Mouse (Mus musculus) C2C12 (cell line): ENCODE measurements around the gene Auh. TPM values are rescaled to one million over a fixed set of nuclear protein-coding genes. Genes with fewer than 3 reads are reported as not detected.

Source experiments
- H3K27me3 ChIP-seq: one replicate; pipeline ENCODE4 v1.6.1; 2011; ENCODE audit not compliant: control insufficient read depth, insufficient read depth, insufficient read length
- H3K36me3 ChIP-seq: one replicate; pipeline ENCODE4 v1.6.1; 2011; ENCODE audit not compliant: control insufficient read depth, insufficient read depth
- H3K4me3 ChIP-seq: one replicate; pipeline ENCODE4 v1.5.1; 2011; ENCODE audit warnings: mild to moderate bottlenecking, control low read depth; ENCODE audit not compliant: poor library complexity, insufficient read depth, severe bottlenecking
- H3K79me2 ChIP-seq: one replicate; pipeline ENCODE4 v1.6.1; 2011; ENCODE audit not compliant: control insufficient read depth, insufficient read depth
- H3K79me3 ChIP-seq: one replicate; pipeline ENCODE4 v1.6.1; 2011; ENCODE audit warnings: low read depth, control low read depth
- H3ac ChIP-seq: one replicate; pipeline ENCODE3; 2011; ENCODE audit warnings: low read depth; ENCODE audit not compliant: control insufficient read depth, insufficient read length
- CEBPB ChIP-seq: IDR thresholded peaks from one replicate; pipeline ENCODE4 v1.6.1; 2011; ENCODE audit warnings: low read depth, mild to moderate bottlenecking, control low read depth, moderate library complexity
- CTCF ChIP-seq: IDR thresholded peaks from one replicate; pipeline ENCODE4 v1.5.1; 2011; ENCODE audit not compliant: control insufficient read depth, insufficient read depth, insufficient read length
- FOSL1 ChIP-seq: IDR thresholded peaks from one replicate; pipeline ENCODE4 v1.8.0; 2011; ENCODE audit warnings: mild to moderate bottlenecking, low read length; ENCODE audit not compliant: poor library complexity, insufficient read depth, severe bottlenecking
- MAX ChIP-seq: IDR thresholded peaks from one replicate; pipeline ENCODE4 v1.6.1; 2011; ENCODE audit warnings: mild to moderate bottlenecking, control low read depth
- MYOD1 ChIP-seq: IDR thresholded peaks from one replicate; pipeline ENCODE4 v1.6.1; 2011; ENCODE audit warnings: low read depth; ENCODE audit not compliant: control insufficient read depth, insufficient read length
- MYOG ChIP-seq: IDR thresholded peaks from one replicate; pipeline ENCODE4 v1.6.1; 2011; ENCODE audit not compliant: control insufficient read depth, insufficient read length; ENCODE audit errors: extremely low read depth
- USF1 ChIP-seq: IDR thresholded peaks from one replicate; pipeline ENCODE4 v1.6.1; 2011; ENCODE audit warnings: low read depth, mild to moderate bottlenecking, control low read depth, moderate library complexity
- polyA plus RNA-seq: library from polyadenylated mRNA; unstranded; fragments of >200 nt; fragmentation: generic; extraction: Trizol; gene quantifications from one replicate; pipeline ENCODE4 v1.2.1, GENCODE M21; 2012; ENCODE audit warnings: missing spikeins

Gene Auh
- polyA plus RNA-seq, 1 experiment = 14.0 TPM

DNA sequence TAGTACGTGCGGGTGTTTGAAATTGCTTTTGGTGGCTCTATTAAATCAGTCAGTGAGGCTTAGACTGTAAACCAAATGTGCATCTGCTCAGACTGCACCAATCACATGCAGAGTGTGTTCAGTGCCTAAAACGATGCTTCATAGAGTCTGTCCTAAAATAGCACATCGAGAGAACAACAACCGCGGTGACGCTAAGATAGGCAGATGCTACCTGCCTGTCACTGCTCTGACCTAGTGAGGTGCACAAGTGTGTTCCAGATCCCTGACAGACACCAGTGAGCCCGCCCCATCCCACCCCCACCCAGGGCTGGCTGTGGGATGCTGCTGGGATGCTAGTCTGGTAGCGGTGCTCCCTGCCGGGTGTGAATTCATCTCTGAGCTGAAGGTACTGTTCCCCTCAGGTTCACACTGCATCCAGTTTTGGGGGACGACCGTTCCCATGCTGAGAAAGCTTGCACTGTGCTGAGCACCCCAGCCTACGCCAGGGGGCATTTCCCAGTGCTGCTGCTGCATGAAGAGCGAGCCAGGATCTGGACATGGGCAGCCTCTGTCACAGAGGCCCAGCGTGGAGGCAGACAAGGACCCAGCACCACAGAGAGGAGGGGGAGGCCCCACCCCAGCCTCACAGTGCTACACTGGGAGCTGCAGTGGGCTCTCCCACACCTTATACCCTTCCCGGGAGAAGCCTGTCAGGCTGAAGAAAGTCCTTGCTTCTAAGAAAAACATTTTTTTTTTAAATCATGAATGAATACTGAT, 70.2 kb downstream of the Auh start:
- H3K79me3 ChIP-seq = no peaks in the 10 kb centered on the region
- H3ac ChIP-seq = no peak overlapping the region
- H3K27me3 ChIP-seq = no peaks in the 10 kb centered on the region
- H3K79me2 ChIP-seq = no peaks in the 10 kb centered on the region
- H3K36me3 ChIP-seq = no peaks in the 10 kb centered on the region
- no peak overlapping the region for H3K4me3 ChIP-seq
- TF ChIP-seq USF1 (no peak), MAX (no peak), CTCF (no peak), MYOG (no peak), FOSL1 (no peak), MYOD1 (no peak), CEBPB (no peak)

DNA sequence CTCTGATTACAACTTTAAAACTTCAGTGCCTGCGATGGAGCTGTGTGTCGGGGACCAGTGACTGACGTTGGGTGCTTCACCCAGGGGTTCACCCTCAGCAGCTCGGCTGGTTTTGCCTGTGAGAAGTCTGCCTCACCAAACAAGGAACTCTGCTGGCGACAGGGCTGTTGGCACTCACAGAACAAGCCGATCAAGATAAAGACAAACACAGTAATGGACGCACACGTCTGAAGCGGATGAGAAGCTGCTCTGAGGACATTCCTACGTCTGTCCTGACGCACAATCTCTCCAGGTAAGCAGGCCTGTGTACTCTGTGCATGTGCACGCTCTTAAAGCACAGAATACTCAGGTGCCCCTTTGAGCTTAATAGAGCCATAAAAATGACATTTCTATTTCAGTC, 71.1 kb downstream of the Auh start:
- Histone ChIP-seq H3ac (no peak overlapping the region), H3K4me3 (no peak overlapping the region), H3K27me3 (no peaks in the 10 kb centered on the region), H3K36me3 (no peaks in the 10 kb centered on the region), H3K79me3 (no peaks in the 10 kb centered on the region), H3K79me2 (no peaks in the 10 kb centered on the region)
- TF ChIP-seq MYOG (no peak), CEBPB (no peak), USF1 (no peak), FOSL1 (no peak), MYOD1 (no peak), CTCF (no peak), MAX (no peak)

DNA sequence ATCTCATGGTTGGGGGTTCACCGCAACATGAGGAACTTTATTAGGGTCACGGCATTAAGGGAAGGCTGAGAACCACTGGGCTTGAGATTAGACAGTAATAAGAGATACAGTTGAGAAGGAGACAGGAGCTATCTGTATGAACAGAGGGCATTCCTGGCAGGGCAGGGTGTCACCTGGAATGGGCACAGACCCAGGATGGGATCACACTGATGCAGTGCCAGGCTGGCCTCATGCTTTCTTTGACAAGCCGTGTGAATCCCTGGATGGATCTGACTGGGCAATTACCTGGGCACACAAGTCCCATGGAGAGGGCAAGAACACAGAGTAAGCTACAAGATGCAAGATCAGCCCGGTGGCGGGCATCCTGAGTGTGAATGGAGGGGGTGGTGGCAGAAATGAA, 71.7 kb downstream of the Auh start:
- Histone ChIP-seq H3K4me3 (no peak overlapping the region), H3ac (no peak overlapping the region), H3K27me3 (no peaks in the 10 kb centered on the region), H3K79me2 (no peaks in the 10 kb centered on the region), H3K36me3 (no peaks in the 10 kb centered on the region), H3K79me3 (no peaks in the 10 kb centered on the region)
- TF ChIP-seq USF1 = no peak
- TF ChIP-seq MYOD1 = no peak
- no peak for TF ChIP-seq MYOG
- TF ChIP-seq FOSL1 = no peak
- TF ChIP-seq MAX = no peak
- no peak for TF ChIP-seq CEBPB
- TF ChIP-seq CTCF = no peak

DNA sequence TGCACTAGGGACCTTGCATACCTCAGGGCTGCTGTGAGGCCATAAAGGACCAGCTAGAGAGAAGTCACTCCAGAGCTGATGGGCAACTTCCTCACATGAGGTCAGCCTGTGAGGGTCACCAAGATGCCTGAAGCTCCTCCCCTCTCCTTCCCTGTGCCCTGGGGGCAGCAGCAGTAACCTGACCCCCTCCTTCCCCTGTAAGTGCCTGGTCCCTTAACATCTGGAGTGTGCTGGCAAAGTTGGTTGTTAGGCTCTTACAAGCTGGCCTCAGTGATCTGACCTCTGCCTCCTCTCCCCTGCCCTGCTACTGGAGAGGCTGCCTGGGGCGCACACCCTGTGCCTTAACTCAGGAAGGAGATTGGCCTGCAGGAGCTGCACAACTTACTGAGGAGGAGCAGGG, 75.9 kb downstream of the Auh start:
- H3K27me3 ChIP-seq = no peaks in the 10 kb centered on the region
- H3K36me3 ChIP-seq = no peaks in the 10 kb centered on the region
- no peak for TF ChIP-seq MAX
- TF ChIP-seq USF1 = no peak
- no peak for TF ChIP-seq CTCF
- H3K79me2 ChIP-seq = no peaks in the 10 kb centered on the region
- H3K79me3 ChIP-seq = no peaks in the 10 kb centered on the region
- no peak overlapping the region for H3ac ChIP-seq
- H3K4me3 ChIP-seq = no peak overlapping the region

DNA sequence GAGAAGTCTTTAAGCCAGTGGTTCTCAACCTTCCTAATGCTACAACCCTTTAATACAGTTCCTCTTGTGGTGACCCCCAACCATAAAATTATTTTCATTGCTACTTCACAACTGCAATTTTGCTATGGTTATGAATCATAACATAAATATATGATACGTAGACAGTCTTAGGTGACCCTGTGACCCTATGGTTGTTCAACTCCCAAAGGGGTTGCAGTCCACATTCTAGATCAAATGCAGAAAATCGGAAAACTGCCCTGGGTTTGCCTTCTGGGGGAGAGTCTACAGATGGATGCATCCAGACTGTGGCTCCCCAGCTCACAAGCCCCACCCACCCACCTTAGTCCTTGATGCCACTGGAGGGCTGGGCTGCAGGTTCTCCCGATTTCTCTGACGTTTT, 77.6 kb downstream of the Auh start:
- no peak overlapping the region for H3ac ChIP-seq

More for the DNA sequence above, 77.6 kb downstream of the Auh start:
- Histone ChIP-seq H3K36me3 (no peaks in the 10 kb centered on the region), H3K27me3 (no peaks in the 10 kb centered on the region), H3K79me3 (no peaks in the 10 kb centered on the region), H3K4me3 (no peak overlapping the region), H3K79me2 (no peaks in the 10 kb centered on the region)
- TF ChIP-seq MAX (no peak), MYOG (no peak), USF1 (no peak), MYOD1 (no peak), CEBPB (no peak), CTCF (no peak), FOSL1 (no peak)
